Mouse (Mus musculus) adrenal gland, adult 2 months (tissue): ENCODE results near the gene Tcf21. TPM values are rescaled to one million over a fixed set of nuclear protein-coding genes. Genes with fewer than 3 reads are reported as not detected.

Source experiments
- DNase-seq: peaks from one replicate; pipeline ENCODE4 v3.0.0; 2021
- polyA plus RNA-seq: library from polyadenylated mRNA; depleted of rRNA; stranded (reverse); fragments of >200 nt; gene quantifications from 2 replicates; pipeline ENCODE4 v1.2.3, GENCODE M21; 2012; rRNA removed
- total RNA-seq, 2 experiments: library from RNA; stranded (reverse); gene quantifications; 2 replicates each; pipeline ENCODE4 v1.2.3; 2021

Gene Tcf21
- total and polyA plus RNA-seq, 3 experiments = 10.4 to 19.2 (median 18.0) TPM

- DNase-seq = no peak
These were observed 4.3 kb downstream of the Tcf21 start for GRCm38 (mm10) chr10:22815461-22816236.

DNA sequence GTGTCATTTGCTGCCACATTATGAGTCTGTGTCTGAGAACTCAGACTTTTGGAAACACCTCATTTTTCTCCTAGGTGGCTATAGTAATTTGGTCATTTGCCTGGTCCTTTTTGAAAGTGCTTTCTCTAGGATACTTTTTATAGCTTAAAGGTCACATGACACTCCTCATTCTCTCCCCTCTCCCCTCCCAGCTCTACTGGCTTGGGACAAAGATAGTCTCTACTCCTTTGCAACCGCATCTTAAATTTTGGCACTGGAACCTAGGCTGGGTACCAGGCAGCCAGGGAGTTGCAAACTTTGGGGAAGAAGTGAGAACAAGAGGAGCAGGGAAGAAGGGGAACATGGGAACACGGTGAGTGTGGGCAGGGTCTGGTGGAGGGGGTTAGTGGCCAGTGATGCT, 5.2 kb downstream of the Tcf21 start:
- DNase-seq = no peak

- no peak for DNase-seq
These were observed 5.7 kb downstream of the Tcf21 start for GRCm38 (mm10) chr10:22814294-22814693.

- no peak for DNase-seq
These were observed 6.5 kb downstream of the Tcf21 start for GRCm38 (mm10) chr10:22813317-22813960.

DNA sequence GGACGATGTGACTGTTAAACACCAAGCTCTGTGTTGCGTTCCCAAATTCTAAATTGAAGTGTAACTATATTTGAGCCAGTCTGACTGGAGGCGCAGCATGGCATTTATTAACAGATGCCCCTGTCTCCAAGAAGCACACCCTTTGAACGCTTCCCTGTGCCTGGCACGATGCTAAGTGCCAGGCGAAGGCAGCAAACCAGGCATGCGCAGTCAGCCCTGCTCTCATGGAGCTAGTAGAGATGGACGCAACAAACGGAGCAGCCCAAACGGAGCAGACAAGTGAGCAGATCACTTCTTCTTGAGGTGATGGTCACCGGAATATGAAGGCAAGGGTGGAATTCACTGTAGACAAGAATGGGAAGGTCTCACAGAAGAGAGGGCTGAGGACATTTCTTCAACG, 8.1 kb downstream of the Tcf21 start:
- no peak for DNase-seq

GRCm38 (mm10) chr10:22782684-22783083, 37.3 kb downstream of the Tcf21 start:
- no peak for DNase-seq

DNA sequence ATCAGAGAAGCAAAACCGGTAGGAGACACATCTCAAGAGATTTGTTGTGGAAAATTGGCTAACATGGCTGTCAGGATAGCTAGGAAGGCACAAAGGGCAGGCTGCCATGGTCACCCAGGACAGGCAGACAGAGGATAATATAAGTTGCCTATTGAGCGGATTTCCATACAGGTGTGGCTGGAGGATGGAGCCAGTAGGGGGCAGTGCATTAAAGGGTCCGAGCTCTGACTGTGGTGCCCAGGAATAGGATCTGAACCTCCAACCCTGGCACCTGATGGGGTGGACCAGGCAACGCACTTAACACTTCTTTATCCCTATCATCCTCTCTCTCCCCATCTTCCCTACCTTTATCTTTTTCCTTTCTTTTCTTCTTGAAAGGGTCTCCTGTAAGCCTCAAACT, 38.5 kb downstream of the Tcf21 start:
- no peak for DNase-seq

DNA sequence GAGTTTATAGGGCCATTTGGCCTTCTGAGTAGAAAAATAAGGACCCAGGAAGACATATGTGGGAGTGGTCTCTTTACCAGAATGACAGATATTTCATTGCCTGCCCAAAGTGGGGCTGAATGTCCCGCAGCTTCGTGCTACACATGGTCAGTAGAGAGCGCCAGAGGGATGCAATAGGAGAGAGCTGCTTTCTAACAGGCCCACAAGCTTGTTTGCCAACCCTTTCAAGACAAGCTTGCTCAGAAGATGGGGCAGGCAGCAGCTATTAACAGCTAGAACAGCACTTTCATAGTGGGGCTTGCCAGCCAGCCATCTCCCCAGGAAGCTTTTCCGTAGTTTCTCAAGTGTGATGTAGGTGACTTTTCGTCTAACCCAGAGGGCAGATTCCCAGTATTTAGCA, 42.0 kb downstream of the Tcf21 start:
- DNase-seq = peak; percentile 14

- peak; percentile 6 for DNase-seq
These were observed 43.8 kb downstream of the Tcf21 start for GRCm38 (mm10) chr10:22776007-22776698.

- DNase-seq = no peak
These were observed 44.5 kb downstream of the Tcf21 start for GRCm38 (mm10) chr10:22775456-22775855.

DNA sequence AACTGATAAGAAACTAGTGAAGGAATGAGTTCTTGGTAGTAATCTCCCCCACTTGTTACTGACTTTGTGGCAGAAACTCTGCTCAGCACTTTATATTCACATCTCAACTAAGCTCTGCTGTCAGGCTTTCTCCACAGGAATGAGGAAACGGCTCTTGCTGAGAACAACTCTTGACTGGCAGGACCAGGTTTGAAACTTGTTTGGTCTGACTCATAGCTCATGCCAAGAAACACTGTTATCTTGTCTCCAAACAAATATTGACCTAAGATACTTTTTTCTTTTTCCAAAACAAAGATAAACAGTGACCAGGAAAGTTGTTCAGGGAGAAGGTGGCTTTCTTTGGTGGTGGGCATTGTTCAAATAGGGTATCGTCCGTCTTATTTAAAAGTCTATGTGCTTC, 45.3 kb downstream of the Tcf21 start:
- DNase-seq = no peak

Other genes with a start within 250 kb of the Tcf21 start
- 1 to 10 TPM in 1 of 2 experiments, under 1 TPM in 1; 0.49 to 2.3 TPM for gene Slc2a12, start 175.2 kb downstream of the Tcf21 start, total RNA-seq
- gene Slc2a12, start 175.2 kb downstream of the Tcf21 start, polyA plus RNA-seq = 0.15 and 0.18 TPM in 2 replicates
- gene Tbpl1, start 88.2 kb downstream of the Tcf21 start, total RNA-seq = 10 to 100 TPM; 24.9 to 37.9 TPM
- gene Tbpl1, start 88.2 kb downstream of the Tcf21 start, polyA plus RNA-seq = 34.3 and 36.3 TPM in 2 replicates